In the genomic region with DNA sequence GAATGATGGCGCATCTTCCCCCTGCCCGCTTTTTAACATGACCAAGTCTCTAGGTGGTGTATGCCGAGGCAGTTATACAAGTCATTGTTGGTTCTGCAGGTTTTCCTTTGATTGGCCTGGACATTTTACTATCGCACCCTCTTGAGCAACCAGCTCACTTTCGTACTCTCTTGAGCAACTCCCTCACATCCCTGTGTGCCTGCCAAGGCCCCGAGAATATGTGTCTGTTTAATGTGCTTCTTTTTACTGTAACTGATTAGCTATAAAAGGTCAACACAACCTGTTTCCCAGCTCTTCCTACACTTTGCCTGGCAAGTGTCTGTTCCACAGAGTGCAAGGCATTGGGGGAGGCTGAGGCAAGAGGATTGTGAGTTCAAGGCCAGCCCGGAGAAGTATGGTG, we compare ENCODE assay signal across 17 mouse cellular contexts.
DNase-seq lines count a peak whose midpoint lies in the region; ATAC-seq lines count a peak whose summit lies in the region.
"Had no signal": no experiment of that assay in that cellular context is flagged by ENCODE, and none has a peak within 500 bp of the region (broad histone marks: within the 10 kb centered on the region; RNA-seq: fewer than 3 reads in every experiment).

No protein-coding gene starts in this region.

- H3K4me3 ChIP-seq in heart, embryonic 10.5 days, result no peak overlapping the region
- no peak overlapping the region for H3K4me3 ChIP-seq in kidney, embryonic 15.5 days (replicated peaks)
- H3K4me3 ChIP-seq: gastrocnemius, adult 2 months; heart, embryonic 15.5 days; left cerebral cortex, adult 2 months; liver, embryonic 13.5 days; megakaryocyte, embryonic 14.5 days had no signal

- no peaks in the 10 kb centered on the region for H3K27me3 ChIP-seq in heart, embryonic 10.5 days (ENCODE audit: insufficient read depth, poor library complexity, severe bottlenecking)
- peaks cover 31% of the 10 kb centered on the region for H3K27me3 ChIP-seq in kidney, embryonic 15.5 days
- H3K27me3 ChIP-seq: heart, embryonic 15.5 days had no signal

- H3K27ac ChIP-seq in heart, embryonic 10.5 days, result peak overlapping the region; percentile 90
- no peak overlapping the region for H3K27ac ChIP-seq in kidney, embryonic 15.5 days
- H3K27ac ChIP-seq: gastrocnemius, adult 2 months; left cerebral cortex, adult 2 months; liver, embryonic 13.5 days had no signal

- no peak for DNase-seq in heart, embryonic 10.5 days (ENCODE audit: low spot score)
- no peak for DNase-seq in heart, adult 9 months (ENCODE audit: low spot score in 2 of 2)
- peak; percentile 23 for DNase-seq in kidney, adult 9 months
- peak; percentile 24 for DNase-seq in testis, postnatal 14 days (ENCODE audit: low spot score)
- no peak for DNase-seq in testis, postnatal 10 days (ENCODE audit: low spot score)
- peak; percentile 2 for DNase-seq in yolk sac, embryonic 10.5 days (ENCODE audit: low spot score)
- DNase-seq: cerebellum, adult 11-12 months; gastrocnemius, adult 2 months; liver, embryonic 13.5 days had no signal

- no peaks in the 10 kb centered on the region for H3K36me3 ChIP-seq in heart, embryonic 10.5 days
- H3K36me3 ChIP-seq in kidney, embryonic 15.5 days, result no peaks in the 10 kb centered on the region
- H3K36me3 ChIP-seq: G1E; heart, embryonic 15.5 days; liver, embryonic 13.5 days had no signal

- no peak for ATAC-seq in kidney, embryonic 15.5 days (replicated peaks; ENCODE audit: low FRiP score)
- no peak for ATAC-seq in megakaryocyte, adult 5-6 weeks (ENCODE audit: poor library complexity, severe bottlenecking)
- ATAC-seq: forebrain, embryonic 16.5 days; hindbrain, embryonic 16.5 days had no signal

- WGBS in heart, embryonic 10.5 days, result 73% methylated on average over 7 of the region's 7 CpGs
- 81% methylated on average over 7 of the region's 7 CpGs for WGBS in kidney, embryonic 15.5 days

- H3K4me1 ChIP-seq in heart, embryonic 10.5 days, result peaks cover 66% of the 10 kb centered on the region
- H3K4me1 ChIP-seq in kidney, embryonic 15.5 days, result peaks cover 43% of the 10 kb centered on the region

- H3K9me3 ChIP-seq in heart, embryonic 10.5 days, result no peaks in the 10 kb centered on the region
- no peaks in the 10 kb centered on the region for H3K9me3 ChIP-seq in kidney, embryonic 15.5 days (replicated peaks)
- H3K9me3 ChIP-seq: heart, embryonic 15.5 days; liver, embryonic 13.5 days; megakaryocyte, embryonic 14.5 days had no signal

- H3K9ac ChIP-seq in kidney, embryonic 15.5 days, result no peak overlapping the region
- H3K9ac ChIP-seq: heart, embryonic 15.5 days; liver, embryonic 13.5 days had no signal

- H3K4me2 ChIP-seq in kidney, embryonic 15.5 days, result no peak overlapping the region
- H3K4me2 ChIP-seq: heart, embryonic 15.5 days had no signal

Comparison
In these comparisons a context has a peak if more than half of its experiments do, and no peak if none do; other contexts are left out.
1. DNase-seq: peak in kidney, adult 9 months (single experiment), testis, postnatal 14 days (single experiment) and yolk sac, embryonic 10.5 days (single experiment); none in heart, embryonic 10.5 days (single experiment), heart, adult 9 months (0 of 2) and testis, postnatal 10 days (single experiment).